Mouse (Mus musculus) kidney, postnatal 10 days (tissue): ENCODE measurements around the gene Cbx8.
A peak's percentile ranks its signal among the peaks of the same experiment; 100 is the strongest.

Experiments used
- DNase-seq: peaks from one replicate; pipeline ENCODE4 v3.0.0; 2021; ENCODE audit warnings: mixed read lengths

The Cbx8 gene

GRCm38 (mm10) chr11:119040600-119041324 lies at the start of gene Cbx8:
Cbx8 (minus strand) TSS chr11:119040969.
- peak; percentile 100 for DNase-seq

GRCm38 (mm10) chr11:119090076-119090960 lies 49.5 kb upstream of the Cbx8 start:
- peak; percentile 51 for DNase-seq

- peak; percentile 42 for DNase-seq
These were observed 48.7 kb upstream of the Cbx8 start for GRCm38 (mm10) chr11:119089235-119090075.

GRCm38 (mm10) chr11:119088391-119089234 lies 47.8 kb upstream of the Cbx8 start:
- DNase-seq = peak; percentile 71

GRCm38 (mm10) chr11:119087301-119088082 lies 46.7 kb upstream of the Cbx8 start:
- peak; percentile 64 for DNase-seq

- DNase-seq = peak; percentile 97
These were observed 45.6 kb upstream of the Cbx8 start, which contains the start of gene Cbx4 for GRCm38 (mm10) chr11:119086144-119086971. Cbx4 (minus strand) TSS chr11:119086221.

- peak; percentile 87 for DNase-seq
These were observed 44.7 kb upstream of the Cbx8 start for GRCm38 (mm10) chr11:119085279-119086062.

- peak; percentile 76 for DNase-seq
These were observed 43.9 kb upstream of the Cbx8 start for GRCm38 (mm10) chr11:119084446-119085278.

- peak; percentile 76 for DNase-seq
These were observed 43.1 kb upstream of the Cbx8 start for GRCm38 (mm10) chr11:119083724-119084445.

GRCm38 (mm10) chr11:119082638-119083599 lies 42.1 kb upstream of the Cbx8 start:
- DNase-seq = peak; percentile 42

GRCm38 (mm10) chr11:119081839-119082637 lies 41.3 kb upstream of the Cbx8 start:
- DNase-seq = peak; percentile 63

GRCm38 (mm10) chr11:119081148-119081838 lies 40.5 kb upstream of the Cbx8 start:
- peak; percentile 12 for DNase-seq

GRCm38 (mm10) chr11:119080461-119081147 lies 39.8 kb upstream of the Cbx8 start:
- peak; percentile 19 for DNase-seq

GRCm38 (mm10) chr11:119079445-119079837 lies 38.7 kb upstream of the Cbx8 start:
- DNase-seq = peak; percentile 10
